Mouse (Mus musculus): Measurements from ENCODE around the gene Aox3.

GRCm38 (mm10) chr1:58228916-58229315 is 116.0 kb downstream of the Aox3 start:
- no peak for TF ChIP-seq POLR2A (IDR thresholded peaks at IDR 0.05; ENCODE audit: low read depth, low read length)
- no peak for TF ChIP-seq CTCF (IDR thresholded peaks at IDR 0.05; ENCODE audit: extremely low read depth, insufficient read length, insufficient replicate concordance, low read depth, low read length)

All from small intestine, adult 2 months (tissue).